Mouse (Mus musculus) thymus, postnatal 0 days (tissue): Measurements from ENCODE around the gene C1qtnf7. TPM values are rescaled to one million over a fixed set of nuclear protein-coding genes. Genes with fewer than 3 reads are reported as not detected.

ENCODE experiments used
- DNase-seq: peaks from one replicate; pipeline ENCODE4 v3.0.0-alpha.2; 2015; ENCODE audit warnings: low spot score
- polyA plus RNA-seq: library from polyadenylated mRNA; unstranded; fragments of >200 nt; fragmentation: Nextera tagmentation; extraction: Ambion mirVana; gene quantifications from 2 replicates; pipeline ENCODE4 v1.2.1, GENCODE M21; 2015

C1qtnf7 gene
- polyA plus RNA-seq, result 1.2 TPM in 2 replicates

DNA sequence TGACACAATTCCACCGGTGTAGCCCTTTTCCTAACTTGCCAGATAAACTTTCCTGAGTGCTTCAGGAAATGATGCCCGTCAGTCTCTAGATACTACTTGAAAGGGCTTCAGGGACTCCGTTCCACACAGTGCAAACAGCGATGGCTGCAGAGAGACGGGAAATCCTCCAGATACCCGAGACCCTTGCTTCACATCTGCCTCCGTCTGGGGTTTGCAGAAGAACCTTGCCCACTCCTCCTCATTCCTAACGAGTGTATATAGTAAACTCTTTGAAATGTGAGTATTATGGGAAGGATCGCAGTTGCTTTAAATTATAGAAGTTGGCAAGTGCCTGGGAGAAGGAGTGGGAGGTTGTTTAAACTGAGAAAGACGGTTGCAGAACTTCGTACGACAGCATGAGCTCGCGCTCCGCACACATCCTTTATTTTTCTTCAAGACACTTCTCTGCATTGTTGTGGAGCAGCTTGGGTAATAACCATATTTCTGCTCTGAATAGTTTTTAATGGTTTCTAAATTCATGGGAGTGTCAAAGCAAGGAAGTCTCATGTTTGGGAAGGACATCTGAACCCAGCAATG is at the start of gene C1qtnf7:
TSS of gene C1qtnf7 (plus strand) at position 138 of the 576 bp plus-strand sequence.
- DNase-seq, result no peak

GRCm38 (mm10) chr5:43466762-43467161 is 48.6 kb upstream of the C1qtnf7 start:
- no peak for DNase-seq

GRCm38 (mm10) chr5:43467214-43467613 is 48.1 kb upstream of the C1qtnf7 start:
- no peak for DNase-seq

GRCm38 (mm10) chr5:43468937-43469336 is 46.4 kb upstream of the C1qtnf7 start:
- DNase-seq, result no peak

DNA sequence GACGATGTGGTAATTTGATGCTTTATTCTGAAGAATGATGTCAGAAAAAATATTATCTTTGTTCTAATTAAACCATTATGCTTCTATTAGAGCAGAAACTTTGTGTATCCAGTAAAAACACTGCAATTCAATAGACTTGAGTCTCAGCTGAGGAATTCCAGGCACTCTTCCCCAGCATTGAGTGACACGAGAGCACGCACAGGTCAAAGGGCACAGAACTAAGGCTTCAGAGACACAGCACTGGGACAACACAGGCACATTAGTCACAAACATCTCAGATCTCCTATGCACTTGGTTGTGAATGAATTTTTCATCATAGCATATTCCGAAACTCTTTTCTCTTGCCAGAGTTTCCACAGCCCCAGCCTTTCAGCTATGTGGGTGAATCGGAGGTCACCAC is 37.4 kb upstream of the C1qtnf7 start:
- no peak for DNase-seq

DNA sequence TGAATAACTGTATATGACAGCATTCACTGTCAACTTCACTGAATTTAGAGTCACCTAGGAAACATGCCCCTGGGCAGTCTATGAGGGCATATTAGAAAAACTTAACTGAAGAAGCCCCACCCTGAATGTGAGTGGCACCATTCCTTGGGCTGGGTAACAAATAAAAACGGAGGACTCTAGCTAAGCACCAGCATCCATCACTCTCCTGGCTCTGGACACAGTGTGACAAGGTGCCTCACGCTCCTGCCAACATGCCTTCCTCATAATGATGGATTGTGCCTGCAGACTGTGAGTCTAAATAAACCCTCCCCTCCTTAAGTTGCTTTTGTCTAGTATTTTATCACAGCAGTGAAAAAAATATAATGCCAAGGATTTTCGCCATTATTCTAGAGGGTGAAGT is 35.3 kb upstream of the C1qtnf7 start:
- DNase-seq, result no peak

DNA sequence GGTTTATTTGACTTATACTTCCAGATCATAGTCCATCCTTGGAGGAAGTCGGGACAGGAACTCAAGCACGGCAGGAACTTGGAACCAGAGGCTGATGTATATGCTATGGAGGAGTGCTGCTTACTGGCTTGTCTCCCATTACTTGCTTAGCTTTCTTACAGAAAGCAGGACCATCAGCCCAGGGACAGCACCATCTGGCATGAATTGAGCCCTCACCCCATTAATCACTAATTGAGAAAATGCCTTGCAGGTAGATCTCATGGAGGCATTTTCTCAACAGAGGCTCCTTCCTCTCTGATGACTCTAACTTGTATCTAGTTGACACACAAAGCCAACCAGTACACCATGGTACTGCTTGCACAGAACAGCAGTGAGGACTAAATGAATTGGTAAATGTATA is 34.6 kb upstream of the C1qtnf7 start:
- no peak for DNase-seq

DNA sequence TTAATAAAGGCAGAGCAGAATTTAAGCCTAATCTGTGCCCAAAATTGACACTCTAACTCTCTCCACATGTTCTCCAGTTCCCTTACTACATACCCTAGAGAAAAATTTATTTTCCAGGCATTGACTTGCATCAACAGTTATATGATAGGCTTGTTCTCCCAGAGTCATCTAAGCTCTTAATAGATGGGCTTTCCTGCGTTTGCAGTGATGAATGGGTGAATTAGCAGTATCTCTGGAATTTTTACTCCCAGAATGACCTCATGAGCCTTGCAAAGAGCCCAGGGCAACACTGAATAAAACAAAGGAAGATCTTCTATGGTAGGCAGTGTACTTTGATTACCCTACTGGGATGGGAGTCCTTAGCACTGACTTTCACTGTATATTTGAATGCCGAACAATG is 33.5 kb upstream of the C1qtnf7 start:
- DNase-seq, result no peak

DNA sequence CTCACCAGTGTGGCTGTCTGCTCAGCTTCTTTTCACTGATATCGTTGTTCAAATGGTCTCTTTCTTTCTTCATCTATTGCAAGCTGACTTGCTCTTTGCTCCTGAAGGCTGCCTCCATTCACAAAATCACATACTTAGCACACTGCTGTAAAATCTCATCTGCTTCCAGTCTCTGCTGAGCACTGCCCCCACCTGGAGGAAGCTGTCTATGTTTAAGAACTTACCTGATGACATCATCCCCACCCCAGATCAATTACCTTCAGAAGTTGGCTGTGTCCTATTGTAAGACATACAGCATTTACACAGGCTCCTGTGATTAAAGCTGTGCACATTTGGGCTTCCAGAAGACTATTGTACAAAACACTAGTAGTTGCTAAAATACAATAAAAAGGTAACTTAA is 13.5 kb upstream of the C1qtnf7 start:
- no peak for DNase-seq

GRCm38 (mm10) chr5:43504243-43504786 is 11.0 kb upstream of the C1qtnf7 start:
- no peak for DNase-seq

- no peak for DNase-seq
These were observed 6.9 kb upstream of the C1qtnf7 start for GRCm38 (mm10) chr5:43508470-43508869.

DNA sequence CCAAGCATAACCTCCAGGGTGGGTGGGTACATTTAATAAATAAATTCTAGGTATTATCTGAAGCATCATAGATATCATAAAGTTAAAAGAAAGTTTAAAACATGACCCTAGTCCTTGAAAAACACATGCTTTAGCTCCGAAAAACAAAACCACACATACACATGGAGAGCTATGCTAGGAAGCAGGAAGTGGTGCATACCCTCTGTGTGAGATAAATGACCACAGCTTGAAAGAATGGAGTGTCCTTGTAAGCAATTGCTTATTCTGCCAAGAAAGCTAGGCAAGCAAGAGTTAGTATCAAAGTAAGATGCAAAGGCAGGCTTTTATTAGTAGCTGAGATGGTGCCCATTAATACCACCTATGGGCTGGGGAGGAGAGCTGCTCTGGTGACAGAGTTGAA is 6.4 kb upstream of the C1qtnf7 start:
- DNase-seq, result no peak

GRCm38 (mm10) chr5:43511126-43511525 is 4.2 kb upstream of the C1qtnf7 start:
- DNase-seq, result no peak

- DNase-seq, result no peak
These were observed 1.2 kb downstream of the C1qtnf7 start for GRCm38 (mm10) chr5:43516491-43516890.

GRCm38 (mm10) chr5:43517313-43517712 is 2.0 kb downstream of the C1qtnf7 start:
- DNase-seq, result no peak

GRCm38 (mm10) chr5:43519905-43520304 is 4.6 kb downstream of the C1qtnf7 start:
- DNase-seq, result no peak

GRCm38 (mm10) chr5:43521369-43521768 is 6.0 kb downstream of the C1qtnf7 start:
- no peak for DNase-seq

DNA sequence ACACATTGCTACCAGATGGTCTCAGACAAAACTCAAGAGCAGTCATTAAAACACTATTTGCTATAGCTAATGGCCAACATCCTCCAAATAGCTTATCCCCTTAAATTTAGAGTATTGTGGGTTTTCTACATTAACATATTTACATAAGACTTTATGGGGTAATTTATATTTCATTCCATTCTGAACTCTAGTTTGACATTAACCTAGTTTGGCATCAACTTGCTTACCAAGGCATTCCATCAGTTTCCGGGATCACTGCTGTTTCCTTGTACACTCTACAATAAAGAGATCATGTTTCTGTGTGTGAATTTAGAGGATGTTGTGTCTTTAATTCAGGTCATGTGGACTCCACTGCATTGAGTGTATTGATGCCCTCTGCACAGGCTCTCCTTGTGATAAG is 7.5 kb downstream of the C1qtnf7 start:
- DNase-seq, result no peak

DNA sequence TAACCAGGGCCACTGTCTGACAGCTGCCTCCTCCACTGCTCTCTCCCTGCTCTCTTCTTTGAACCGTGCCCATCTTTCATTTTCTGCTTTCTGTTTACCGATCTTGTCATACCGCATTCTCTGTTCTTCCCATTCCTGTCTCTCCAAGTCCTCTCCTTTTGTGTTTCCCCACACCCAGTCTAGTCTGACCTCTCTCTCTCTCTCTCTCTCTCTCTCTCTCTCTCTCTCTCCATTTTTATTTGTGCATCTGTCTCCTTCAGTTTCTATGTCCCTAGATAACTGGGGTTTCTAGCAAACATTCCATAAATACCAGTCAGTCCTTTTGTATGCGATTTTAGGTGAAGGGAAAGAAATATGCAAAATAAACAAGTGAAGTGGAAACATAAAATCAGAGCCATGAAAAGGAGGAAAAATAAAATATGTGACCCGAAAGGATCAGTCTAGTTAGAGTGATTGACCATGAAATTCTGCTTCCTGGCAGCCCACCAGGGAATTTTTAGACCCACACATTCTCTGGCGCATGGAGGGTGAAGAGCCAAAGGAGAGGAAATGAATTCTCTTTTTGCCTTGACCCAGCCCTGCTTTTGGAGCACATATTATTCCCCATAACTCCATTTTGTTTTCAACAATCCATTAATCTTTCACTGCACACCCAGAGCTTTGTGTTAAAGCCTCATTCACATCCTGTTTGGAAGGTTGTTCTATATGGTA is 11.7 kb downstream of the C1qtnf7 start:
- no peak for DNase-seq

DNA sequence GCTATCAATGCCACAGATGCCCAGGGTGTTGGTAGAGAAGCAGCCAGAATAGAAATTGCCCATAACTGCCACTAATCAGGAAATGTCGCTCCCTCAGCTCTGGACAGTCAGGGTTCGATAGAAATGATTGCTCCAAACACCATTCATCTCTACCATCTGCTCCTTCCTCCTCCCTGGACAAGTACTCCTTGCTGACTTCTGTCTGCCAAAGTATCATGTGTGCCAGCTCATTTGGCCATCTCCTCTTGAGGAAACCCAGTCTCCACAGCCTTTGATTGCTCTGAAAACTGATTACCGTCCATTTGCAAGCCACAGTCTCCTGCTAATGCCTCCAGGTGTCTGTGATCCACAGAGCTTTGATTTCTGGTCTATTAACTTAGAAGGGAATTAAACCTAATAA is 14.8 kb downstream of the C1qtnf7 start:
- no peak for DNase-seq

DNA sequence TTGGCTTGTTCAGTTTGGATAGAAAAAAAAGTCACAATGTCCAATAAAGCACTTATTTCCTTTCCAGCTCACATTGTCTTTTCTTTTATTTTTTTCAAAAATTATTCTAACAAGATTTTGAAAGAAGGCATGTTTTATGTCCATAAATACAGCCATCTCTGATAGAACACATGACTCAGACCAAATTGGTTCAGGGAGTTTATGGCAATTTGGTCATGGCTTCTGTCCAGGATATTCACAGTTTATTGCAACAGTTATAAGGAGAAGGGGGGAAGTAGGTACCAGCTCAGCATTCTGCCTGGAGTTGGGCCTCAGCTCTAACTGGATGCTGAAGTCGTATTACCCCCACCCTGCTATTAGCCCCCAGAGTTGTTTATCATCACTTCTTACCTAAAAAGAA is 15.5 kb downstream of the C1qtnf7 start:
- no peak for DNase-seq

GRCm38 (mm10) chr5:43538322-43539167 is 23.2 kb downstream of the C1qtnf7 start:
- DNase-seq, result no peak
